Mouse (Mus musculus) kidney, postnatal 0 days (tissue): ENCODE measurements around the gene Smco3. TPM values are rescaled to one million over a fixed set of nuclear protein-coding genes. Genes with fewer than 3 reads are reported as not detected.
"Not testable (repeated sequence)": the region's sequence is repeated elsewhere in the genome, so short reads cannot be mapped to it uniquely, and the experiment has no call there.

ENCODE experiments used
- ATAC-seq: fragments of 200-750 bp; cut with Nextera tagmentation; replicated peaks from 2 replicates; pipeline ENCODE4 v1.8.0; 2017; ENCODE audit warnings: low read depth, moderate number of reproducible peaks, moderate TSS enrichment, moderate library complexity; ENCODE audit not compliant: low FRiP score
- DNase-seq: peaks from one replicate; pipeline ENCODE4 v3.0.0-alpha.2; 2016; ENCODE audit warnings: low spot score
- H3K27ac ChIP-seq: fragments of 300-500 bp; sonication (generic); 2 replicates; pipeline ENCODE4 v1.5.1; 2014; ENCODE audit warnings: mild to moderate bottlenecking
- H3K27me3 ChIP-seq: fragments of 300-500 bp; sonication (generic); 2 replicates; pipeline ENCODE4 v1.6.1; 2014; ENCODE audit warnings: low read length, mixed read lengths; ENCODE audit not compliant: insufficient read depth
- H3K36me3 ChIP-seq: fragments of 300-500 bp; sonication (generic); 2 replicates; pipeline ENCODE4 v1.6.1; 2014; ENCODE audit warnings: low read length, mixed read lengths; ENCODE audit not compliant: insufficient read depth
- H3K4me1 ChIP-seq: fragments of 300-500 bp; sonication (generic); replicated peaks from 2 replicates; pipeline ENCODE4 v1.6.1; 2014; ENCODE audit warnings: antibody characterized with exemption, low read length, mixed read lengths; ENCODE audit not compliant: insufficient read depth
- H3K4me2 ChIP-seq: fragments of 300-500 bp; sonication (generic); 2 replicates; pipeline ENCODE4 v1.6.1; 2014; ENCODE audit warnings: mild to moderate bottlenecking, low read length, moderate library complexity, mixed read lengths
- H3K4me3 ChIP-seq: fragments of 300-500 bp; sonication (generic); replicated peaks from 2 replicates; pipeline ENCODE4 v1.5.1; 2014; ENCODE audit warnings: low read depth, low read length
- H3K9ac ChIP-seq: fragments of 300-500 bp; sonication (generic); 2 replicates; pipeline ENCODE4 v1.6.1; 2014; ENCODE audit warnings: low read depth, low read length
- H3K9me3 ChIP-seq: fragments of 300-500 bp; sonication (generic); replicated peaks from 2 replicates; pipeline ENCODE4 v1.6.1; 2016; ENCODE audit warnings: low read length, inconsistent platforms, mixed read lengths
- CTCF ChIP-seq: IDR thresholded peaks from 2 replicates; pipeline ENCODE4 v1.5.1; 2016; ENCODE audit warnings: antibody characterized with exemption, low read depth, mild to moderate bottlenecking, moderate library complexity
- WGBS: fragments of 180-500 bp; shearing (Covaris S2); extraction: QIAGEN DNeasy Blood & Tissue Kit; methylation state at CpG from one replicate; pipeline ENCODE4 v1.1.7; 2014; 5-methylcytosine and 5-hydroxymethylcytosine counted together
- polyA plus RNA-seq: library from polyadenylated mRNA; unstranded; fragments of >200 nt; fragmentation: Nextera tagmentation; extraction: Ambion mirVana; gene quantifications from 2 replicates; pipeline ENCODE4 v1.2.1, GENCODE M21; 2015

Gene Smco3
- polyA plus RNA-seq, 1 experiment from 2014 or later, result 2.1 TPM

- TF ChIP-seq CTCF, result no peak
- Histone ChIP-seq H3K27ac (no peak overlapping the region), H3K9me3 (no peaks in the 10 kb centered on the region), H3K4me2 (no peak overlapping the region), H3K4me1 (no peaks in the 10 kb centered on the region; the same call in 1 of the 2 replicates), H3K9ac (no peak overlapping the region), H3K4me3 (no peak overlapping the region), H3K36me3 (no peaks in the 10 kb centered on the region), H3K27me3 (no peaks in the 10 kb centered on the region)
- DNase-seq, result no peak
- no peak for ATAC-seq
- 91% methylated on average over 8 of the region's 8 CpGs for WGBS
Measured at GRCm38 (mm10) chr6:136800710-136801109, 34.5 kb downstream of the Smco3 start.

- H3K9ac ChIP-seq, H3K4me1 ChIP-seq, DNase-seq, H3K27me3 ChIP-seq, H3K36me3 ChIP-seq, H3K4me3 ChIP-seq, H3K9me3 ChIP-seq, ATAC-seq, H3K27ac ChIP-seq, H3K4me2 ChIP-seq: not testable (repeated sequence)
- WGBS, result 88% methylated on average over 3 of the region's 3 CpGs
Measured at GRCm38 (mm10) chr6:136797874-136798693, 37.2 kb downstream of the Smco3 start.

- H3K4me3 ChIP-seq, result no peak overlapping the region
- 46% methylated on average over 6 of the region's 6 CpGs for whole genome bisulfite sequencing
- no peak for TF ChIP-seq CTCF
- H3K36me3 ChIP-seq, result no peaks in the 10 kb centered on the region
- no peaks in the 10 kb centered on the region for H3K27me3 ChIP-seq
- no peaks in the 10 kb centered on the region for H3K9me3 ChIP-seq
- H3K9ac ChIP-seq, result no peak overlapping the region
- no peak overlapping the region for H3K27ac ChIP-seq
- no peak for DNase-seq
- no peak for ATAC-seq
- no peak overlapping the region for H3K4me2 ChIP-seq
- H3K4me1 ChIP-seq, result no peaks in the 10 kb centered on the region
Measured at GRCm38 (mm10) chr6:136795850-136796249, 39.4 kb downstream of the Smco3 start.

DNA sequence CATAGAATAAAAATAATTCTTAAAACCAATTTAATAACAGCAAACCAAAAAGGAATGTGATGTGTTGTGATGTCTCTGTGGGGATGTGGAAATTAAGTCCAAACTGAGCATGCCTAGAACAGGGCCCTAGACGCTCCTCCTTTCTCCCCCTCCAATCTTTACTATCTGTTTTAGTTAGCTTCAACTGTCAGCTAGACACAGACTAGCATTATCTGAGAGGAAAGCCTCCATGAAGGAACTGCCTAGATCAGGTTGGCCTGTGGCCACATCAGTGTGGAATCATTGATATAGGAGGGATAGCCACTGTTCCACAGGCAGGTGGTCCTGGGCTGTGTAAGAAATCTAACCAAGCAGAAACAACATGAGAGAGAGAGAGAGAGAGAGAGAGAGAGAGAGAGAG is 40.1 kb downstream of the Smco3 start:
- no peaks in the 10 kb centered on the region for H3K36me3 ChIP-seq
- no peaks in the 10 kb centered on the region for H3K4me1 ChIP-seq
- no peak overlapping the region for H3K4me3 ChIP-seq
- H3K9me3 ChIP-seq, result no peaks in the 10 kb centered on the region
- DNase-seq (no peak), ATAC-seq (no peak)
- no peak for TF ChIP-seq CTCF
- no peaks in the 10 kb centered on the region for H3K27me3 ChIP-seq
- H3K27ac ChIP-seq, result no peak overlapping the region
- no peak overlapping the region for H3K4me2 ChIP-seq
- no peak overlapping the region for H3K9ac ChIP-seq
- 61% methylated on average over 1 of the region's 1 CpGs for WGBS

DNA sequence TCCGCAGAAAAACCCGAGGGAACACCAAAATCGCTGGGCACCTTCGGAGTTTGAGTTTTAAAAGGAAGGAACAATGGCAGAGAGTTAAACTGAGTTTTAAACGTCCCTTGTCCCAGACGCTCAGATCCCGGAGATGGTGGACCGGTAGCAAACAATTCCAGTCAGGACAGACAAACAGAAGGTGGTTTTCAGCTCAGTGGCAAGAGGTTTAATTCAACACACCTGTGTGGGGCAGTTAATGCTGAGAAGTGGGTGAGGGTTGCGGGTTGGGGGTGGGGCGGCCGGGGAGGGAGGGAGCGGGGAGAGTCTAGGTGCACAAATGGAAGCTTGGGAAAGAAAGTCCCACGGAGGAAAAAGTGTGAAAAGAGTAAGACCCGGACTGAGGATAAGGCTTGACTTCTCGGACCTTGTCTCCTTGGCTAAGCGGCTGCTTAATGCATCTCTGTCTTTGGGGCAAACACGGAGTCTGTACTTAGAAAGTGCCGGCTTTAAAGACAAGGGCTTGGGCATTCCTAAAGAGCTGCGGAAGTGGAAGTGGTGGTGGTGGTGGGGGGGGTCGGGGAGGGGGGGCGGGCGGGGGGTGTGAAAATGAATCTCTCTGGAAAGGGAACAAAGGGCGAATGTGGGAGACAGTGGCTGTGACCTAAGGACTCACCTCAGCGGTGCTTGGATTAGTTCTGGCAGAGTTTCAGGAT is 41.3 kb downstream of the Smco3 start:
- Histone ChIP-seq H3K4me3 (peak overlapping the region; percentile 39), H3K36me3 (no peaks in the 10 kb centered on the region), H3K27ac (no peak overlapping the region), H3K4me2 (peak overlapping the region; percentile 86), H3K9me3 (no peaks in the 10 kb centered on the region), H3K9ac (peak overlapping the region; percentile 35; the same call in 1 of the 2 replicates), H3K4me1 (no peaks in the 10 kb centered on the region), H3K27me3 (no peaks in the 10 kb centered on the region)
- ATAC-seq (peak; percentile 64), DNase-seq (peak; percentile 57)
- under 1% methylated on average over 24 of the region's 24 CpGs for whole genome bisulfite sequencing
- no peak for TF ChIP-seq CTCF

- ATAC-seq, result no peak
- no peak for TF ChIP-seq CTCF
Measured at GRCm38 (mm10) chr6:136792884-136793758, 42.1 kb downstream of the Smco3 start.

More at GRCm38 (mm10) chr6:136792884-136793758, 42.1 kb downstream of the Smco3 start:
- H3K4me1 ChIP-seq, result no peaks in the 10 kb centered on the region
- peak overlapping the region; percentile 35; the same call in 1 of the 2 replicates for H3K9ac ChIP-seq
- H3K9me3 ChIP-seq, result no peaks in the 10 kb centered on the region
- H3K27ac ChIP-seq, result no peak overlapping the region
- no peaks in the 10 kb centered on the region for H3K27me3 ChIP-seq
- peak overlapping the region; percentile 86 for H3K4me2 ChIP-seq
- DNase-seq, result no peak
- 26% methylated on average over 16 of the region's 16 CpGs for WGBS
- H3K4me3 ChIP-seq, result peak overlapping the region; percentile 39
- no peaks in the 10 kb centered on the region for H3K36me3 ChIP-seq
